Mouse (Mus musculus) heart, postnatal 25 days (tissue): ENCODE measurements around the gene Ccdc27. TPM values are rescaled to one million over a fixed set of nuclear protein-coding genes. Genes with fewer than 3 reads are reported as not detected.

Experiments
- DNase-seq: peaks from one replicate; pipeline ENCODE4 v3.0.0; 2022; ENCODE audit warnings: low spot score
- intact Hi-C: fragments of 180-260 bp; cut with DNase I; formaldehyde crosslinking; loops from one replicate; pipeline ENCODE4 v1.15.1; 2025
- total RNA-seq, 2 experiments: library from RNA; stranded (reverse); gene quantifications; 2 replicates each; pipeline ENCODE4 v1.2.3; 2021

Ccdc27 gene
- total RNA-seq, 2 experiments from 2014 or later: not detected

DNA sequence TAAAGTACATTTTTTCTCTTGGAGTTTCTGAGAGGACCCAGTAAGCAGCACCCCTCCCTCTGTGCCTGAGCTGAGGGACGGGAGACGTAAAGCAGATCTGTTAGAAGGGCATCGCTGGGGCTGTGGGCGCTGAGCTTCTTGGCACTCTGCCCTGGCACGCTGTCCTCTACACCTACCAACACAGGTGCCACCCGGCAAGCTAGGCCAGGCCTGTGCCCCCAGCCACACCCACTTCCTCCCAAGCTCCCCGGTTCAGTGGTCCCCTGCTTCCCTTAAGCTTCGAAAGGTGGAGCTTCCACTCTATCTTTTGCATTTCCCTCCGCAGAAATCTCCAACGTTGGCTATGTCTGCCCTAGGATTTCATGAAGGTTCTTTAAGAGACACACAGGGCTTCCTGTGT, 63.2 kb downstream of the Ccdc27 start:
- intact Hi-C loops: no loop called here
- DNase-seq: no peak

Other genes with a start within 250 kb of the Ccdc27 start
- gene A430005L14Rik, start 85.4 kb downstream of the Ccdc27 start, total RNA-seq: 10 to 100 TPM; 13.4 to 14.2 TPM
- 1 to 10 TPM; 2.5 to 3.7 TPM for gene Dffb, start 67.6 kb downstream of the Ccdc27 start, total RNA-seq
- 10 to 100 TPM; 26.0 to 27.9 TPM for gene Cep104, start 67.5 kb downstream of the Ccdc27 start, total RNA-seq
- 10 to 100 TPM; 28.3 to 30.2 TPM for gene Lrrc47, start 30.9 kb downstream of the Ccdc27 start, total RNA-seq
- gene Smim1, start 16.4 kb downstream of the Ccdc27 start, total RNA-seq: 1 to 10 TPM; 5.8 to 5.9 TPM
- not detected for gene Trp73, start 97.5 kb upstream of the Ccdc27 start, total RNA-seq
- gene Wrap73, start 99.7 kb upstream of the Ccdc27 start, total RNA-seq: 10 to 100 TPM; 10.9 to 11.6 TPM
- 100 to 1,000 TPM; 118 to 124 TPM for gene Tprgl, start 118.0 kb upstream of the Ccdc27 start, total RNA-seq
- gene Megf6, start 128.1 kb upstream of the Ccdc27 start, total RNA-seq: 1 to 10 TPM; 7.4 to 8.9 TPM